Comparison of ENCODE assay signal across 21 mouse cellular contexts in the genomic region with DNA sequence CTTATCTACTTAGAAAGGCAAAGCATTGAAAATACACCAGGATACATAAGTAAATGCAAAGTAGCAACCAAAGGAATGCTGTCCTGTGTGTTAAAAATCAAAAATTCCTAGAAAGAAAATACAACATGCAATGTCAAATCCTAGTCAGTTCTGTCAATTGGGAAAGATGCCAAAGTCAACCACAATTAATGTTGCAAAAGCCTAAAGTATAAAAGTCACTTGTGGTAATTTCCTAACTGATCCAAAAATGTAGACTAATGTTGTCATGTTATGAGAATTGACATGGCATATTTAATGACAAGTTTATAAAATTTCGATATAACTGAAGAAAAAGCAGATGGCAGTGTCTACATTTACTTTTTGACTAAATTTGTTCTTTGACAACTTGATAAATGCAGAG.
DNase-seq lines count a peak whose midpoint lies in the region; ATAC-seq and TF ChIP-seq lines count a peak whose summit lies in the region.
"Had no signal": no experiment of that assay in that cellular context is flagged by ENCODE, and none has a peak within 500 bp of the region (broad histone marks: within the 10 kb centered on the region; RNA-seq: fewer than 3 reads in every experiment).

No protein-coding gene starts in this region.

- H3K4me1 ChIP-seq in forebrain, embryonic 15.5 days: no peaks in the 10 kb centered on the region
- no peaks in the 10 kb centered on the region for H3K4me1 ChIP-seq in forebrain, embryonic 11.5 days (replicated peaks; ENCODE audit: control insufficient read depth, insufficient read depth, low read length)
- no peaks in the 10 kb centered on the region for H3K4me1 ChIP-seq in lung, embryonic 14.5 days (ENCODE audit: insufficient read depth)
- H3K4me1 ChIP-seq: embryonic facial prominence, embryonic 12.5 days; hindbrain, embryonic 12.5 days had no signal

- ATAC-seq in forebrain, embryonic 15.5 days (replicated peaks): 0 out of 2 replicates have a peak, but pooled peaks have one; percentile 16
- ATAC-seq in forebrain, embryonic 11.5 days (replicated peaks; ENCODE audit: low FRiP score): no peak
- no peak for ATAC-seq in lung, embryonic 14.5 days (ENCODE audit: insufficient read depth)
- ATAC-seq: hindbrain, postnatal 0 days had no signal

- H3K9ac ChIP-seq in forebrain, embryonic 15.5 days (replicated peaks): no peak overlapping the region
- H3K9ac ChIP-seq in forebrain, embryonic 11.5 days (ENCODE audit: low read length): no peak overlapping the region
- no peak overlapping the region for H3K9ac ChIP-seq in lung, embryonic 14.5 days
- H3K9ac ChIP-seq: embryonic facial prominence, embryonic 12.5 days; hindbrain, embryonic 12.5 days had no signal

- H3K27me3 ChIP-seq in forebrain, embryonic 15.5 days: no peaks in the 10 kb centered on the region
- H3K27me3 ChIP-seq in forebrain, embryonic 11.5 days (ENCODE audit: control insufficient read depth, insufficient read depth, low read length): no peaks in the 10 kb centered on the region
- no peaks in the 10 kb centered on the region for H3K27me3 ChIP-seq in lung, embryonic 14.5 days (ENCODE audit: insufficient read depth, low read length)
- H3K27me3 ChIP-seq: embryonic facial prominence, embryonic 12.5 days; hindbrain, embryonic 12.5 days had no signal

- H3K4me2 ChIP-seq in forebrain, embryonic 15.5 days (replicated peaks): no peak overlapping the region
- no peak overlapping the region for H3K4me2 ChIP-seq in forebrain, embryonic 11.5 days (ENCODE audit: low read depth, low read length, severe bottlenecking)
- no peak overlapping the region for H3K4me2 ChIP-seq in lung, embryonic 14.5 days
- H3K4me2 ChIP-seq: embryonic facial prominence, embryonic 12.5 days; hindbrain, embryonic 12.5 days had no signal

- H3K36me3 ChIP-seq in forebrain, embryonic 15.5 days: no peaks in the 10 kb centered on the region
- H3K36me3 ChIP-seq in forebrain, embryonic 11.5 days (ENCODE audit: control insufficient read depth, insufficient read depth, low read length): no peaks in the 10 kb centered on the region
- H3K36me3 ChIP-seq in lung, embryonic 14.5 days (ENCODE audit: insufficient read depth): no peaks in the 10 kb centered on the region
- H3K36me3 ChIP-seq: embryonic facial prominence, embryonic 12.5 days; hindbrain, embryonic 12.5 days had no signal

- DNase-seq in forebrain, embryonic 11.5 days (ENCODE audit: low spot score): no peak
- DNase-seq in lung, embryonic 14.5 days: peak; percentile 5
- no peak for DNase-seq in lung, postnatal 14 days
- peak; percentile 54 for DNase-seq in brain, embryonic 18.5 days (ENCODE audit: low read depth, low spot score)
- no peak for DNase-seq in frontal cortex, postnatal 10 days (ENCODE audit: low spot score in 2 of 2)
- DNase-seq in cerebellum, adult 9-10 months: no peak
- DNase-seq: adrenal gland, postnatal 10 days; cerebellum, adult 2 months; cerebellum, postnatal 14 days; embryo, embryonic 11 days; gastrocnemius, adult 2 months; gastrocnemius, postnatal 25 days; heart, adult 11 months; heart, postnatal 10 days; heart, postnatal 4 days; kidney, adult 11 months; kidney, adult 9 months had no signal

- H3K4me3 ChIP-seq in forebrain, embryonic 15.5 days: no peak overlapping the region
- H3K4me3 ChIP-seq in forebrain, embryonic 11.5 days (ENCODE audit: low read depth, low read length): no peak overlapping the region
- H3K4me3 ChIP-seq in lung, embryonic 14.5 days (ENCODE audit: low read depth, low read length): no peak overlapping the region
- H3K4me3 ChIP-seq: embryonic facial prominence, embryonic 12.5 days; gastrocnemius, adult 2 months; hindbrain, embryonic 12.5 days had no signal

- no peaks in the 10 kb centered on the region for H3K9me3 ChIP-seq in forebrain, embryonic 15.5 days
- no peaks in the 10 kb centered on the region for H3K9me3 ChIP-seq in forebrain, embryonic 11.5 days (ENCODE audit: control insufficient read depth, low read length)
- no peaks in the 10 kb centered on the region for H3K9me3 ChIP-seq in lung, embryonic 14.5 days (ENCODE audit: low read depth, low read length)
- H3K9me3 ChIP-seq: embryonic facial prominence, embryonic 12.5 days; hindbrain, embryonic 12.5 days had no signal

- no peak for TF ChIP-seq CTCF in lung, embryonic 14.5 days (IDR thresholded peaks at IDR 0.05; ENCODE audit: low read depth)

- H3K27ac ChIP-seq in forebrain, embryonic 15.5 days (replicated peaks): no peak overlapping the region
- no peak overlapping the region for H3K27ac ChIP-seq in forebrain, embryonic 11.5 days (ENCODE audit: low read depth, low read length)
- H3K27ac ChIP-seq in lung, embryonic 14.5 days (ENCODE audit: low read depth): no peak overlapping the region
- H3K27ac ChIP-seq: embryonic facial prominence, embryonic 12.5 days; gastrocnemius, adult 2 months; hindbrain, embryonic 12.5 days; hindbrain, postnatal 0 days had no signal

- 82% methylated on average over 1 of the region's 1 CpGs for WGBS in forebrain, embryonic 15.5 days
- 82% methylated on average over 1 of the region's 1 CpGs for WGBS in forebrain, embryonic 11.5 days
- WGBS in lung, embryonic 14.5 days: 67% methylated on average over 1 of the region's 1 CpGs

Comparison
In these comparisons a context has a peak if more than half of its experiments do, and no peak if none do; other contexts are left out.
1. DNase-seq: peak in lung, embryonic 14.5 days (single experiment) and brain, embryonic 18.5 days (single experiment); none in forebrain, embryonic 11.5 days (single experiment), lung, postnatal 14 days (single experiment), frontal cortex, postnatal 10 days (0 of 2) and cerebellum, adult 9-10 months (single experiment).